ENCODE assay signal across 12 mouse cellular contexts in the genomic region with DNA sequence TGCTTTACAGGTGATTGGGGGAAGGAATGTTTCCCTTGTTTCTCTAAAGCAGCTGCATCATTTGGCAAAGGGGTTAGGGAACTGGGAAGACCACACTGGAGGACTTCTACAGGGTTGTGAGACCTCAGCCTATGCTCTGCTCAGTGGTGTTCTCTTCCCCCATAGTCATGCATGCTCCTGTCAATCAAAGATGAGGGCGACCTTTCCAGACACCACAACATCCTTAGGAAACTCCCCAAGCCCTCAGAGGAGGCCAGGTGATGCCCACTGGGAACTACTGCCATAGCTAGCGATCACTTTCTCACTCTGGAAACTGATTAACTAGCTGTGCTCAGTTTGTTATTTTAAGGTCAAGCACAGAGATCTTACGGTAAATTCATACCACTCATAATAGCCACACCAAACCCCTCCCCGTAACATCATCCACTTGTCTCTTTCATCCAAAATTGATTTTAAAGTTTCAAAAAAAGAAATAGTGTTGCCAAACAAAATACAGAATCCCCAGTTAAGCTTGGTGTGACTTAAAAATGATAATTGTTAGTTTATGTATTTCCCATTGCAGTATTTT.
"Had no signal": no experiment of that assay in that cellular context is flagged by ENCODE, and none has a peak within 500 bp of the region (broad histone marks: within the 10 kb centered on the region; RNA-seq: fewer than 3 reads in every experiment).

No protein-coding gene starts in this region.

- H3K27ac ChIP-seq: limb, embryonic 12.5 days; liver, embryonic 15.5 days; midbrain, embryonic 13.5 days; neural tube, embryonic 15.5 days had no signal

- ATAC-seq: lung, postnatal 0 days; midbrain, embryonic 13.5 days had no signal

- H3K9me3 ChIP-seq: kidney, embryonic 15.5 days; limb, embryonic 12.5 days; liver, embryonic 15.5 days; midbrain, embryonic 13.5 days; neural tube, embryonic 15.5 days had no signal

- H3K4me2 ChIP-seq: kidney, embryonic 15.5 days; limb, embryonic 12.5 days; liver, embryonic 15.5 days; midbrain, embryonic 13.5 days; neural tube, embryonic 15.5 days had no signal

- H3K4me1 ChIP-seq: limb, embryonic 12.5 days; liver, embryonic 15.5 days; midbrain, embryonic 13.5 days; neural tube, embryonic 15.5 days had no signal

- H3K9ac ChIP-seq: kidney, embryonic 15.5 days; limb, embryonic 12.5 days; liver, embryonic 15.5 days; midbrain, embryonic 13.5 days; neural tube, embryonic 15.5 days had no signal

- H3K4me3 ChIP-seq: kidney, embryonic 15.5 days; limb, embryonic 12.5 days; liver, embryonic 15.5 days; midbrain, embryonic 13.5 days; neural tube, embryonic 15.5 days had no signal

- H3K27me3 ChIP-seq: kidney, embryonic 15.5 days; limb, embryonic 12.5 days; liver, embryonic 15.5 days; midbrain, embryonic 13.5 days; neural tube, embryonic 15.5 days had no signal

- DNase-seq: kidney, adult 2 months; liver; lung, adult 2 months; lung, postnatal 36 days; thymus, adult 2 months; thymus, postnatal 36 days had no signal
